Mouse (Mus musculus) erythroid progenitor cell, adult 5-6 weeks (primary cell): ENCODE data around the gene Gm9008. TPM values are rescaled to one million over a fixed set of nuclear protein-coding genes. Genes with fewer than 3 reads are reported as not detected.

Source experiments
- ATAC-seq: replicated peaks from 2 replicates; pipeline ENCODE4 v1.8.0; 2016; ENCODE audit warnings: moderate number of reproducible peaks, mild to moderate bottlenecking, moderate TSS enrichment, inconsistent platforms; ENCODE audit not compliant: poor library complexity, low FRiP score, severe bottlenecking
- total RNA-seq, 2 experiments: library from RNA; stranded (forward) in 1 of 2; stranded (reverse) in 1 of 2; fragments of 150-400 nt in 1 of 2; fragments of 186-747, 209-891 nt in 1 of 2; gene quantifications; 2 replicates each; pipeline versions ENCODE4 v1.2.3 to v1.2.4; 2015 to 2017; ENCODE audit warnings: low replicate concordance in 2 of 2

The Gm9008 gene
- 0.72 and 0.84 TPM in 2 replicates for total RNA-seq (2015; ENCODE audit: low replicate concordance)
- total RNA-seq (2017; ENCODE audit: low replicate concordance): 0.77 TPM in 1 of 2 replicates, not detected in the other

GRCm38 (mm10) chr6:76497054-76497835, at the start of gene Gm9008:
TSS of gene Gm9008 (minus strand) at chr6:76497784.
- peak; percentile 74 for ATAC-seq

GRCm38 (mm10) chr6:76521975-76522641, 24.5 kb upstream of the Gm9008 start:
- ATAC-seq: no peak

GRCm38 (mm10) chr6:76510200-76510599, 12.6 kb upstream of the Gm9008 start:
- ATAC-seq: no peak

- ATAC-seq: peak; percentile 71
Measured at GRCm38 (mm10) chr6:76496335-76496734, 1.2 kb downstream of the Gm9008 start.

GRCm38 (mm10) chr6:76468194-76468593, 29.4 kb downstream of the Gm9008 start:
- ATAC-seq: no peak
